Mouse (Mus musculus): ENCODE data around the gene Nabp1. TPM values are rescaled to one million over a fixed set of nuclear protein-coding genes. Genes with fewer than 3 reads are reported as not detected.

Gene Nabp1
- total RNA-seq, 1 experiment: 64.9 TPM

DNA sequence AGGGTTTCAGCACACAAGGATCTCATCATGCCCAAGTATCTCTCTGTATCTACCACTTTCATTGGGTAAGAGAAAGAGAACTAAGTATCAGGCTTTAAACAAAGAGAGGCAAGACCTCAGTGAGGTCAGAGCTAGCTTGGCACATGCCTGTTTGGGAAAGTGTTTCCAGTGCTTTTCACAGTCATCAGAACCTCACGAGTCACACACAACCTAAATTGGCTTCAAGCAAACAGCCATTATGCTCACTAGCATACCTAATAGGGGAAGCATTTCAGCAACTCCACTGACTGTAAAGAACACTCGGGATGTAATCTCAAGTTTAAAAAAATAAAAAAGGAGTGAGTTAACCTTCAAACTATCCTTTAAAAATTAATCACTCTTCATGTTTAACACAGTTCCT is 10.1 kb downstream of the Nabp1 start:
- H3K4me1 ChIP-seq (ENCODE audit: control insufficient read depth in 2 of 2, insufficient read depth in 2 of 2, low read length in 2 of 2, poor library complexity in 1 of 2): no peaks in the 10 kb centered on the region
- peaks cover 7% of the 10 kb centered on the region for H3K36me3 ChIP-seq (ENCODE audit: control insufficient read depth, insufficient read depth, low read length, poor library complexity, severe bottlenecking)
- H3K27ac ChIP-seq (ENCODE audit: insufficient read depth, low read depth, low read length, poor library complexity, severe bottlenecking): no peak overlapping the region
- no peak for TF ChIP-seq CHD2 (IDR thresholded peaks at IDR 0.05; ENCODE audit: low read depth, low read length)
- no peak for TF ChIP-seq ZC3H11A (IDR thresholded peaks at IDR 0.05; ENCODE audit: borderline replicate concordance, low read depth, low read length)
- TF ChIP-seq MAFK (IDR thresholded peaks at IDR 0.05; ENCODE audit: insufficient read depth, low read depth, low read length): no peak
- TF ChIP-seq ZNF384 (IDR thresholded peaks at IDR 0.05; ENCODE audit: low read depth, low read length): no peak
- no peak for TF ChIP-seq HCFC1 (IDR thresholded peaks at IDR 0.05; ENCODE audit: borderline replicate concordance, insufficient read depth, low read length)
- no peak for DNase-seq (ENCODE audit: low read depth, low spot score)
- H3K9me3 ChIP-seq (ENCODE audit: control insufficient read depth, insufficient read depth, low read depth, low read length): no peaks in the 10 kb centered on the region
- in situ Hi-C loops (cut with MboI; ENCODE audit: low sequenced_read_pairs in 2 of 2, unreplicated experiment in 2 of 2): loop anchor here (5.0 to 10.0 kb wide), 2 partner anchors 129 to 137 kb away; no protein-coding TSS in a partner anchor
- H3K4me3 ChIP-seq (ENCODE audit: insufficient read depth in 1 of 2, low read depth in 1 of 2, low read length in 2 of 2, poor library complexity in 1 of 2, severe bottlenecking in 1 of 2): no peak overlapping the region
- H3K9ac ChIP-seq (ENCODE audit: insufficient read depth, low read depth, low read length, poor library complexity, severe bottlenecking): no peak overlapping the region

DNA sequence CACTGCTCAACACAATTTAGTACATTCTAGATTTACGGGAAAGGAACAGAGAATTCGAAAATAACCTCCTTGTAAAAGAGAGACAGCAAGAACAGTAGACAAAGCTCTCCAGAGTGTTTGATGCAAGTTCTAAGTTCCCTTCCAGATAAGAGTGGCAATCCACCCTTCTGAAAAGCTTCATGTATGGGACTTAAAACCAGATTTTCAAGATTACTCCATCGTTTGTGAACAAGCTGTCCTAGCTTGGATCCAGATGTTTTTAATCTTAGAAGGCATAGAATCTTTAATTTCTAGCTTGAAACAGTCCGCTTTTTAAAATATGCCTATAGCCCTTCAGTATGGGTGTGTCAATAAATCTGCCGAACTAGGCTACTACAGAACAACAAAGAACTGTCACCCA is 11.0 kb downstream of the Nabp1 start:
- TF ChIP-seq MAFK (IDR thresholded peaks at IDR 0.05; ENCODE audit: insufficient read depth, low read depth, low read length): no peak
- no peak for TF ChIP-seq ZC3H11A (IDR thresholded peaks at IDR 0.05; ENCODE audit: borderline replicate concordance, low read depth, low read length)
- no peak for TF ChIP-seq ZNF384 (IDR thresholded peaks at IDR 0.05; ENCODE audit: low read depth, low read length)
- no peak for TF ChIP-seq CHD2 (IDR thresholded peaks at IDR 0.05; ENCODE audit: low read depth, low read length)
- no peak for TF ChIP-seq HCFC1 (IDR thresholded peaks at IDR 0.05; ENCODE audit: borderline replicate concordance, insufficient read depth, low read length)
- Histone ChIP-seq H3K9me3 (ENCODE audit: control insufficient read depth, insufficient read depth, low read depth, low read length) (no peaks in the 10 kb centered on the region), H3K4me1 (ENCODE audit: control insufficient read depth in 2 of 2, insufficient read depth in 2 of 2, low read length in 2 of 2, poor library complexity in 1 of 2) (no peaks in the 10 kb centered on the region), H3K4me3 (ENCODE audit: insufficient read depth in 1 of 2, low read depth in 1 of 2, low read length in 2 of 2, poor library complexity in 1 of 2, severe bottlenecking in 1 of 2) (no peak overlapping the region), H3K27ac (ENCODE audit: insufficient read depth, low read depth, low read length, poor library complexity, severe bottlenecking) (no peak overlapping the region), H3K9ac (ENCODE audit: insufficient read depth, low read depth, low read length, poor library complexity, severe bottlenecking) (no peak overlapping the region), H3K36me3 (ENCODE audit: control insufficient read depth, insufficient read depth, low read length, poor library complexity, severe bottlenecking) (peaks cover 7% of the 10 kb centered on the region)
- in situ Hi-C loops (cut with MboI; ENCODE audit: low sequenced_read_pairs in 2 of 2, unreplicated experiment in 2 of 2): loop anchor here (5.0 to 10.0 kb wide), 2 partner anchors 130 to 138 kb away; no protein-coding TSS in a partner anchor
- DNase-seq (ENCODE audit: low read depth, low spot score): no peak

DNA sequence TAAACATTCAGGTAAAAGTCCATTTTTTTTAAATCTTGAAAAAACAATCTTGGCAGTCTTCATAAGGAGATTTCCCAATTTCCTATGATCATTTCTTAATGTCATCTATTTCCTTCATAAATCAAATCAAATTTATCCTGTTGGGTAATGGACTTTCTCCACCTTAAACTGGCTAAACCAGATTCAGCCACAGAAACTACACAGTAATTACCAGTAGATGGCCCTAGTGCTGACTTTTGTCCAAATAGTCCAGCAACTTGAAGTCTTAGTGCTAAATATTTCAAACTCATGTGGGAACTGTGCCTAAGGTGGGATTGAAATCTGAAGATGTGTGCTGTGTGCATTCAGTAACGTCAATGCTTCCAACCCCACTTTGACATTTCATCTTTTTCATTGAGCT is 11.8 kb downstream of the Nabp1 start:
- DNase-seq (ENCODE audit: low read depth, low spot score): no peak
- in situ Hi-C loops (cut with MboI; ENCODE audit: low sequenced_read_pairs in 2 of 2, unreplicated experiment in 2 of 2): loop anchor here (5.0 to 10.0 kb wide), 2 partner anchors 131 to 138 kb away; no protein-coding TSS in a partner anchor
- no peaks in the 10 kb centered on the region for H3K9me3 ChIP-seq (ENCODE audit: control insufficient read depth, insufficient read depth, low read depth, low read length)
- no peaks in the 10 kb centered on the region for H3K4me1 ChIP-seq (ENCODE audit: control insufficient read depth in 2 of 2, insufficient read depth in 2 of 2, low read length in 2 of 2, poor library complexity in 1 of 2)
- no peak overlapping the region for H3K4me3 ChIP-seq (ENCODE audit: insufficient read depth in 1 of 2, low read depth in 1 of 2, low read length in 2 of 2, poor library complexity in 1 of 2, severe bottlenecking in 1 of 2)
- TF ChIP-seq HCFC1 (IDR thresholded peaks at IDR 0.05; ENCODE audit: borderline replicate concordance, insufficient read depth, low read length) (no peak), ZNF384 (IDR thresholded peaks at IDR 0.05; ENCODE audit: low read depth, low read length) (no peak), CHD2 (IDR thresholded peaks at IDR 0.05; ENCODE audit: low read depth, low read length) (no peak), ZC3H11A (IDR thresholded peaks at IDR 0.05; ENCODE audit: borderline replicate concordance, low read depth, low read length) (no peak), MAFK (IDR thresholded peaks at IDR 0.05; ENCODE audit: insufficient read depth, low read depth, low read length) (no peak)
- H3K27ac ChIP-seq (ENCODE audit: insufficient read depth, low read depth, low read length, poor library complexity, severe bottlenecking): no peak overlapping the region
- peaks cover 5% of the 10 kb centered on the region for H3K36me3 ChIP-seq (ENCODE audit: control insufficient read depth, insufficient read depth, low read length, poor library complexity, severe bottlenecking)
- no peak overlapping the region for H3K9ac ChIP-seq (ENCODE audit: insufficient read depth, low read depth, low read length, poor library complexity, severe bottlenecking)

DNA sequence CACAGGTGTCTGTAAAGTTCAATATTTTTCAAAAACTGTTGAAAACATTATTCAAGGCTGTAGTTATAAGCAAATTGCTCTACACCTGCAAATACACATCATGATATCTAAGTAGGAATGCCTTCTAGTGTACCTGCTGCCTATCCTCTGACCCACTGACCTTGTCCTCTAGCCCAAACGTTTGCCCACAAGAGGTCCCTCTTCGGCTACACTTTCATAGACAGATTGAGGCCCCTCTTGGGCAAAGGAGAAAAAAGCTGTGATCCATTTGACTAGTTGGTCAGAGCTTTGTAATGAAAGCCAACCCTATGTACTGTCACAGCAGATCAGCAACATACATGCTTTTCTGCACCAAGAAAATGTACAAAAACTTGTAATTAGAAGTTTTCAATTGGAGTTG is 12.9 kb downstream of the Nabp1 start:
- DNase-seq (ENCODE audit: low read depth, low spot score): no peak
- Histone ChIP-seq H3K4me1 (ENCODE audit: control insufficient read depth in 2 of 2, insufficient read depth in 2 of 2, low read length in 2 of 2, poor library complexity in 1 of 2) (no peaks in the 10 kb centered on the region), H3K36me3 (ENCODE audit: control insufficient read depth, insufficient read depth, low read length, poor library complexity, severe bottlenecking) (no peaks in the 10 kb centered on the region; the same call in 1 of the 2 replicates), H3K4me3 (ENCODE audit: insufficient read depth in 1 of 2, low read depth in 1 of 2, low read length in 2 of 2, poor library complexity in 1 of 2, severe bottlenecking in 1 of 2) (no peak overlapping the region), H3K9me3 (ENCODE audit: control insufficient read depth, insufficient read depth, low read depth, low read length) (no peaks in the 10 kb centered on the region), H3K9ac (ENCODE audit: insufficient read depth, low read depth, low read length, poor library complexity, severe bottlenecking) (no peak overlapping the region), H3K27ac (ENCODE audit: insufficient read depth, low read depth, low read length, poor library complexity, severe bottlenecking) (no peak overlapping the region)
- no peak for TF ChIP-seq MAFK (IDR thresholded peaks at IDR 0.05; ENCODE audit: insufficient read depth, low read depth, low read length)
- TF ChIP-seq ZNF384 (IDR thresholded peaks at IDR 0.05; ENCODE audit: low read depth, low read length): no peak
- TF ChIP-seq ZC3H11A (IDR thresholded peaks at IDR 0.05; ENCODE audit: borderline replicate concordance, low read depth, low read length): no peak
- in situ Hi-C loops (cut with MboI; ENCODE audit: low sequenced_read_pairs in 2 of 2, unreplicated experiment in 2 of 2): loop anchor here (5.0 to 10.0 kb wide), 2 partner anchors 132 to 140 kb away; no protein-coding TSS in a partner anchor

Data from ES-E14 (cell line).